Mouse (Mus musculus): ENCODE results near the gene Atp1b2. TPM values are rescaled to one million over a fixed set of nuclear protein-coding genes. Genes with fewer than 3 reads are reported as not detected.

Atp1b2 gene
- polyA plus RNA-seq, 1 experiment from 2014 or later, result 99.6 TPM

DNA sequence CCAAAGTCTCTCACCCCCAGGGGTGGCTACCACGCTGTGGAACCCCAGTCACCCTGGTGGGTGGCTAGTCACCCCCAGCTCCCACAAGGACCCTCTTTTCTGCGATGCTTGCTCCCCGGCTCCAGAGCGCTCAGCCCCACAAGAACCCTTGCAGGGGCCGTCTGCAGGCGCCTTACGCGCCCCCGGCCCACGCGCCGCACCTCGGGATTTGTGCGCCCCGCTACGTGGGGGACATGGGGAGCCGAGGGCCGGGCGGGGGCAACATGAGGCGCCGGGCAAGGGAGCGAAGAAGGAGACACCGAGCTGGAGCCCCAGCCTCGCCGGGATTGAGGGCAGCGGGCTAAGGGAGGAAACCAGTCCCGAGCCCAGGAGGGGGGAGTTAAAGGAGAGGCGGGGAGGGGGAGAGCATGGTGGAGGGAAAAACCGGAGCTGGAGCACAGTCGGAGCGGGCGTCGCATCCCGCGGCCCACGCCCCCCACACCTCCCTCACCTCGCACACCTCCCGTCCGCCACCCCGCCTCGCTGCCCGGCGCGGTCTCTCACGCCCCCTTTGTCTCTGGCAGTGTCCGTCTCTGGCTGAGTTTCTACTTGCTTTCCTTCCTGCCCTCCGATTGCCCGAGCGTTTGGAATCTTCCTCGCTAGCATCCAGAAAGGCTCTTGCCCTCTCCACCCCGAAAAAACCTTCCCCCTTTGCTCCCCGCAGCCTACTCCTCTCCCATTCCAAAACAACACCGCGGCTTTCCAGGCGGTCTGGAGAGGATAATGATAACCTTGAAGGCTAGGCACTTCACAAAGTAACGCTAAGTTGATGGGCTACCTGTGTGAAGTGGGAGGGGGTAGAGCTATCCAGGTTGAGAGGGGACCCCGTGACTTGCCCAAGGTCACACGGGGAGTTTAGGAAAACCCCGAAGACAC is 45.6 kb downstream of the Atp1b2 start, which contains the start of gene Efnb3:
Efnb3 (minus strand) TSS at position 355 of the 915 bp plus-strand sequence.
- Histone ChIP-seq H3K4me1 (ENCODE audit: control insufficient read depth, insufficient read depth, low read length) (peaks cover 51% of the 10 kb centered on the region), H3K9ac (replicated peaks; ENCODE audit: low read depth, low read length) (peak within 1 kb of the TSS; percentile 88), H3K36me3 (ENCODE audit: control insufficient read depth, insufficient read depth, low read length) (peaks cover 7% of the 10 kb centered on the region), H3K27ac (ENCODE audit: low read depth, low read length) (peak within 1 kb of the TSS; percentile 74), H3K9me3 (ENCODE audit: control insufficient read depth, low read length) (no peaks in the 10 kb centered on the region), H3K4me2 (ENCODE audit: low read depth, low read length) (peak within 1 kb of the TSS; percentile 91), H3K27me3 (ENCODE audit: control insufficient read depth, insufficient read depth, low read length) (no peaks in the 10 kb centered on the region; the same call in 1 of the 2 replicates), H3K4me3 (ENCODE audit: low read depth, low read length) (peak within 1 kb of the TSS; percentile 87)
- under 1% methylated on average over 54 of the region's 59 CpGs for WGBS
- peak; percentile 72 for ATAC-seq (ENCODE audit: low read depth)

DNA sequence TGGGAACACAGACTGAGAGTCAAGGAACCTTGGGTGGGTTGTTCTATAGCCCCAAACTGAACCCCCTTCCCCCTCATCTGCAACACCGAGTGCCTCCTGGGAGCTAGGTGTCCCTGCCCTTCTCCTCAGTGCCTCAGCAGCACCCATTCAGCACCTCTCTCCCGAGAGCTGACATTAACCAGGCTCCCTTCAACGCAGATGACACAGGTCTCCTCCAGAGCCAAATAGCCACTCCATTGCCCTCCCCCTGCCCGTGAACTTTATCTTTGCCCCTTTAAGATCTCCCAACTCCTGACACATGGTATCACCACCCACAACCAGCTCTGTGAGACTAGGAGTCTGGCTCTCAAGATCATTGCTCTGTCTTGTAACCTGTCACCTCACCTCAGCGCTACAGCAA is 46.6 kb downstream of the Atp1b2 start:
- Histone ChIP-seq H3K27ac (ENCODE audit: low read depth, low read length) (no peak overlapping the region; the same call in 1 of the 2 replicates), H3K4me1 (ENCODE audit: control insufficient read depth, insufficient read depth, low read length) (peaks cover 53% of the 10 kb centered on the region), H3K27me3 (ENCODE audit: control insufficient read depth, insufficient read depth, low read length) (no peaks in the 10 kb centered on the region; the same call in 1 of the 2 replicates), H3K4me2 (ENCODE audit: low read depth, low read length) (peak overlapping the region; percentile 91), H3K9ac (replicated peaks; ENCODE audit: low read depth, low read length) (peak overlapping the region; percentile 88), H3K36me3 (ENCODE audit: control insufficient read depth, insufficient read depth, low read length) (peaks cover 7% of the 10 kb centered on the region), H3K9me3 (ENCODE audit: control insufficient read depth, low read length) (no peaks in the 10 kb centered on the region), H3K4me3 (ENCODE audit: low read depth, low read length) (peak overlapping the region; percentile 87)
- ATAC-seq (ENCODE audit: low read depth), result no peak; the same call in 1 of the 2 replicates
- 14% methylated on average over 5 of the region's 5 CpGs for WGBS

DNA sequence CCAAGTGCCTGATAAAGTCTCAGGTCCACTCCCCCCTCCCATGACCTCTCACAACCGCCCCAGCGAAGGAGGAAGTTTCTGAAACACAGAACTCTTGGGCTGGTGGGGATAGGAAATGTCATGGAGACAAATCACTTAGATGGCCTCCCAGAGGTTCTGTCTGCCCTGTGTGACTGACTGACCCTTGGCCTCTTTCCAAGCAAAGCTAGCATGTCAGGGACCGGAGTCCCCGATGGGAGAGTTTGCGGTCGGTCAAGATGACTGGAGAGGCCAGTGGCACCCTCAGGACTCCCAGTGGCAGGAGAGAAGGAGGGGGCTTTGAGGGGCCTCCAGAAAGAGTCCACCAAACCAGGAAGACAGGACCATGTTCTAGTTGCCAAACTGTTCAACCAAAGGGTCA is 47.0 kb downstream of the Atp1b2 start:
- H3K4me3 ChIP-seq (ENCODE audit: low read depth, low read length), result peak overlapping the region; percentile 87
- H3K27me3 ChIP-seq (ENCODE audit: control insufficient read depth, insufficient read depth, low read length), result no peaks in the 10 kb centered on the region; the same call in 1 of the 2 replicates
- WGBS, result 21% methylated on average over 6 of the region's 6 CpGs
- no peak overlapping the region for H3K27ac ChIP-seq (ENCODE audit: low read depth, low read length)
- H3K4me2 ChIP-seq (ENCODE audit: low read depth, low read length), result peak overlapping the region; percentile 91
- no peak for ATAC-seq (ENCODE audit: low read depth)
- H3K4me1 ChIP-seq (ENCODE audit: control insufficient read depth, insufficient read depth, low read length), result peaks cover 58% of the 10 kb centered on the region
- peaks cover 7% of the 10 kb centered on the region for H3K36me3 ChIP-seq (ENCODE audit: control insufficient read depth, insufficient read depth, low read length)
- no peaks in the 10 kb centered on the region for H3K9me3 ChIP-seq (ENCODE audit: control insufficient read depth, low read length)
- peak overlapping the region; percentile 88 for H3K9ac ChIP-seq (replicated peaks; ENCODE audit: low read depth, low read length)

DNA sequence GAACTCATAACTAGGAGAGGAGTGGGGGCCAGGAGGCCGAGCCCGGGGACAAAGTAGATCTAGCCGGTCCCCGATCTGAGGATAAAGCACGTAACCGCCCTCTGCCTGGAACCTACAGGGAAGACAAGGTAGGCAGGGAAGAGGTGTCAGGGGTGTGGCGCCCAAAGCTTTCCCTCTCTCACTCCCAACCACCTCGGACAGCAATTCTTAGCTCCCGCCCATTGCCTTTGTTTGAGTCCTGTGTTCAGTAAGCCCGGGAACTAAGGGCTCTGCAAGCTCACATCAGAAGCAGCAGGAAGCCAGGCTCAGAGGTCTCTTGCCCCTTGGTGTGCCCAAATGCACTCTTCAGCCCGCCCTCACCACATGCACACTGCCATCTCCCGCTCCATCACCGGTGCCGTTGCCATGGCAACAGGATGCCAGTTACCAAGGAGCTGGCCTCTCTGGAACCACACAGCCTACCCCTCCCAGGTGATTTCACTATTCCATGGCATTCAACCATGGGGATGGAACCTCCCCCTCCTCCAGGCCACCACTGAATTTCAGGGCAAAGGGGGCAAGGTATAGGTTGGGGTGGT is 48.3 kb downstream of the Atp1b2 start:
- Histone ChIP-seq H3K4me3 (ENCODE audit: low read depth, low read length) (peak overlapping the region; percentile 87), H3K36me3 (ENCODE audit: control insufficient read depth, insufficient read depth, low read length) (peaks cover 6% of the 10 kb centered on the region), H3K27me3 (ENCODE audit: control insufficient read depth, insufficient read depth, low read length) (no peaks in the 10 kb centered on the region; the same call in 1 of the 2 replicates), H3K9me3 (ENCODE audit: control insufficient read depth, low read length) (no peaks in the 10 kb centered on the region), H3K4me2 (ENCODE audit: low read depth, low read length) (peak overlapping the region; percentile 91), H3K9ac (replicated peaks; ENCODE audit: low read depth, low read length) (peak overlapping the region; percentile 37; the same call in 1 of the 2 replicates), H3K4me1 (ENCODE audit: control insufficient read depth, insufficient read depth, low read length) (peaks cover 71% of the 10 kb centered on the region), H3K27ac (ENCODE audit: low read depth, low read length) (no peak overlapping the region; the same call in 1 of the 2 replicates)
- no peak for ATAC-seq (ENCODE audit: low read depth)
- 15% methylated on average over 14 of the region's 14 CpGs for WGBS

DNA sequence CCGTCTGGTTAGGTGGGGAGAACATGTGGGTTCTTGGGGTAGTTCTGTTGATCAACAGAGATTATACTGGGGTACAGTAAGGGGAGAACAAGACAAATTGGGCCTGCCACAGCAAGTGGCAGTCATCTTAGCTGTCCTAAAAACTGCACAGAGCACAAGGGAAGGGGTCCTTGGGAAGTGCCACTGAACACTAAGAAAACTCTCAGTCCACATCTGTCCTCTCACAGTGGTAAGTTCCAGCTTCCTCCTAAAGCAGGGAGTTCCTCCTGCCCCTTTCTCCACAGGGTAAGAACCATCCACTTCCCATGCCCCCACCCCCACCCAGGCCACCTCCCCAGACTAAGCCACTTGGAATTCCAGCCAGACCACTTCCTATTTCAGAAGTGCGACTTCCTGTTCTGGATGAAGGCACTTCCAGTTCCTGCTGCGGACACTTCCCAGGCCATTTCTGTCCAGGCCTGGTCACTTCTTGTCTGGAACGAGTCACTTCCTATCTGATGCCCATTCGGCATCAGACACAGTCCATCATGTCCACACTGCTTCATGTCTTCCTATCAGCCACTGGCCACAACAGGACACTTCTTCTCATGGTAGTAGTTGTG is 51.1 kb downstream of the Atp1b2 start:
- Histone ChIP-seq H3K27me3 (ENCODE audit: control insufficient read depth, insufficient read depth, low read length) (no peaks in the 10 kb centered on the region), H3K9me3 (ENCODE audit: control insufficient read depth, low read length) (no peaks in the 10 kb centered on the region), H3K27ac (ENCODE audit: low read depth, low read length) (0 out of 2 replicates have a peak overlapping the region, but pooled peaks have one; percentile 35), H3K4me3 (ENCODE audit: low read depth, low read length) (no peak overlapping the region), H3K4me2 (ENCODE audit: low read depth, low read length) (no peak overlapping the region), H3K36me3 (ENCODE audit: control insufficient read depth, insufficient read depth, low read length) (no peaks in the 10 kb centered on the region), H3K9ac (replicated peaks; ENCODE audit: low read depth, low read length) (no peak overlapping the region), H3K4me1 (ENCODE audit: control insufficient read depth, insufficient read depth, low read length) (peaks cover 57% of the 10 kb centered on the region)
- no peak for ATAC-seq (ENCODE audit: low read depth)
- 75% methylated on average over 5 of the region's 5 CpGs for WGBS

DNA sequence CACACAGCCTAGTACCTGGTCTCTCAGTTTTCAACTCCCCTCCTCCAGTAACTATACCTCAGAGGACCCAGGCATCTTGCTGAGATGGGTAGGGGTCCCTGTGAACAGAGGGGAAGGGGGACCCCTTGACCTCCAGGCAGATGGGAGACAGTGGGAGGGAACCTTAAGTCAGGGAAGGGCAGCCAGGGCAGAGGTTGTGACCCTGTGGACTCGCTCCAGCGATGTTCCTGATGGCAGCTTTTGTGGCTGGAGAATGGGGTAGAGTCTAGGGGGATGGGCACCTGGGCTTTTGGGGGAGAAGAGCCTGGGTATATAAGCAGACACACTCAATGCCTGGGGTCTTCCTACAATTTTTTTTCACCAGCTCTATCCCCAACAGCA is 52.4 kb downstream of the Atp1b2 start:
- peak; percentile 40; the same call in 1 of the 2 replicates for ATAC-seq (ENCODE audit: low read depth)
- 16% methylated on average over 2 of the region's 2 CpGs for WGBS
- Histone ChIP-seq H3K4me3 (ENCODE audit: low read depth, low read length) (0 out of 2 replicates have a peak overlapping the region, but pooled peaks have one; percentile 4), H3K27ac (ENCODE audit: low read depth, low read length) (peak overlapping the region; percentile 84), H3K9ac (replicated peaks; ENCODE audit: low read depth, low read length) (peak overlapping the region; percentile 18), H3K27me3 (ENCODE audit: control insufficient read depth, insufficient read depth, low read length) (no peaks in the 10 kb centered on the region), H3K9me3 (ENCODE audit: control insufficient read depth, low read length) (no peaks in the 10 kb centered on the region), H3K4me1 (ENCODE audit: control insufficient read depth, insufficient read depth, low read length) (peaks cover 56% of the 10 kb centered on the region), H3K4me2 (ENCODE audit: low read depth, low read length) (peak overlapping the region; percentile 36), H3K36me3 (ENCODE audit: control insufficient read depth, insufficient read depth, low read length) (no peaks in the 10 kb centered on the region)

DNA sequence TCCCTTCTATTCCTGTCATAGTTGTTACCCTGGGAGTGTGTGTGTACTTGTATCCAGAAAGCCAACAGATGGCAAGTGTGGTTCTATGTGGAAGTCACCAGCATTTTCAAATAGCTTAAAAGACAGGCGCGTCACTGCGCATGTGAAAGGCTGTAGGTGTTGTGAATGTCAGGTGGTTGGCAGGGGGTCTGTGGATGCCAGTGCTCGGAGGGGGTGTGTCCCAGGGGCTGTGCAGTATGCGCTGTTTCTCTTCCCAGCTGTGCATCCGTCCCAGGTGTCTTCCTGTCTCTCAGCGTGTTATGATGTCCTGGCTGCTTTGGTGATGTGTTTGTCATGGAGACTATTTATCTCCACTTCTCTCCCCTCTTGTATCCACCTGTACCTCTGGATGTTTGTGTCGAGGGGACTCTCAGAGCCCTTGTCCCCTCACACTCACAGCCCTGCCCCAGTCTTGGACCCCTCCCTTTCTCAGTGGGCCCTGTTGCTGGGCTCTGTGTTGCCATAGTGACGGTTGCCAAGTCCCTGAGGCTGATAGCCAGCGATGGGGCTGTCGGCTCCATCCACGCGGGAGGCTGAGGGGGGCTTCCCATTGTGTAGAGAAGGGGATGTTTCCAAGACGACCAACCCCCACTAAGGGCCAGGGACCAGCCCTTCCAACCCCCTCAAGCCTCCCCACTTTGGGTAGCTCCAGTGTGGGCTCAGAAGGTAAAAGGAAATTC is 53.0 kb downstream of the Atp1b2 start:
- 8% methylated on average over 14 of the region's 14 CpGs for WGBS
- Histone ChIP-seq H3K4me3 (ENCODE audit: low read depth, low read length) (0 out of 2 replicates have a peak overlapping the region, but pooled peaks have one; percentile 4), H3K9me3 (ENCODE audit: control insufficient read depth, low read length) (no peaks in the 10 kb centered on the region), H3K9ac (replicated peaks; ENCODE audit: low read depth, low read length) (peak overlapping the region; percentile 18), H3K4me1 (ENCODE audit: control insufficient read depth, insufficient read depth, low read length) (peaks cover 56% of the 10 kb centered on the region), H3K27ac (ENCODE audit: low read depth, low read length) (peak overlapping the region; percentile 84), H3K36me3 (ENCODE audit: control insufficient read depth, insufficient read depth, low read length) (no peaks in the 10 kb centered on the region), H3K27me3 (ENCODE audit: control insufficient read depth, insufficient read depth, low read length) (no peaks in the 10 kb centered on the region), H3K4me2 (ENCODE audit: low read depth, low read length) (peak overlapping the region; percentile 36)
- ATAC-seq (ENCODE audit: low read depth), result peak; percentile 84

DNA sequence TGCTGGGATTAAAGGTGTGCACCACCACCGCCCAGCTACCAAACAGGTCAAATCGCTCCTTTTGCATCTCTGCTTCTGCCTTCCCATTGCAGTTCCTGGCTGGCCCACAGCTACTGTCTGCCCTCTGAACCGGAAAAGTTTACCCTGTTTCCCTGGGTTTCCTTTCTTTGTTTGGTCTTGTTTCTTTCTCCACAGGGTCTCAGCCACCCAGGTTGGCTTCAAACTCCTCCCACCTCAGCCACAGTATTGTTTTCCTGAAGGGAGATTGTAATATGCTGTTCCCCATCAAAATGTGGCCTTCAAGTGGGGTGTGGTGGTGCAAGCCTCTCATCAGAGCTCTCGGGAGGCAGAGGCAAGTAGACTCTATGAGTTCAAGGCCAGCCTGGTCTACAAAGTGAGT is 54.4 kb downstream of the Atp1b2 start:
- 66% methylated on average over 4 of the region's 4 CpGs for WGBS
- no peaks in the 10 kb centered on the region for H3K9me3 ChIP-seq (ENCODE audit: control insufficient read depth, low read length)
- peaks cover 49% of the 10 kb centered on the region for H3K4me1 ChIP-seq (ENCODE audit: control insufficient read depth, insufficient read depth, low read length)
- no peak overlapping the region for H3K27ac ChIP-seq (ENCODE audit: low read depth, low read length)
- no peaks in the 10 kb centered on the region for H3K27me3 ChIP-seq (ENCODE audit: control insufficient read depth, insufficient read depth, low read length)
- H3K4me3 ChIP-seq (ENCODE audit: low read depth, low read length), result no peak overlapping the region
- H3K4me2 ChIP-seq (ENCODE audit: low read depth, low read length), result no peak overlapping the region
- H3K9ac ChIP-seq (replicated peaks; ENCODE audit: low read depth, low read length), result no peak overlapping the region
- no peak for ATAC-seq (ENCODE audit: low read depth)
- H3K36me3 ChIP-seq (ENCODE audit: control insufficient read depth, insufficient read depth, low read length), result no peaks in the 10 kb centered on the region
